Mouse (Mus musculus) liver, embryonic 13.5 days (tissue): ENCODE data around the gene Npw. TPM values are rescaled to one million over a fixed set of nuclear protein-coding genes. Genes with fewer than 3 reads are reported as not detected.

ENCODE experiments used
- ATAC-seq: fragments of 200-750 bp; cut with Nextera tagmentation; 2 replicates; pipeline ENCODE4 v1.8.0; 2017; ENCODE audit warnings: low read depth, mild to moderate bottlenecking, moderate number of reproducible peaks, moderate library complexity
- DNase-seq: peaks from one replicate; pipeline ENCODE4 v3.0.0; 2022
- H3K27ac ChIP-seq: fragments of 300-500 bp; sonication (generic); 2 replicates; pipeline ENCODE4 v1.5.1; 2015; ENCODE audit warnings: moderate library complexity, mild to moderate bottlenecking, inconsistent platforms
- H3K27me3 ChIP-seq: fragments of 300-500 bp; sonication (generic); 2 replicates; pipeline ENCODE4 v1.6.1; 2015; ENCODE audit warnings: mild to moderate bottlenecking, inconsistent platforms
- H3K36me3 ChIP-seq: fragments of 300-500 bp; sonication (generic); 2 replicates; pipeline ENCODE4 v1.6.1; 2015; ENCODE audit warnings: mild to moderate bottlenecking, inconsistent platforms
- H3K4me1 ChIP-seq: fragments of 300-500 bp; sonication (generic); replicated peaks from 2 replicates; pipeline ENCODE4 v1.6.1; 2015; ENCODE audit warnings: inconsistent platforms
- H3K4me2 ChIP-seq: fragments of 300-500 bp; sonication (generic); 2 replicates; pipeline ENCODE4 v1.6.1; 2015; ENCODE audit warnings: inconsistent platforms, mild to moderate bottlenecking, moderate library complexity
- H3K4me3 ChIP-seq: fragments of 300-500 bp; sonication (generic); replicated peaks from 2 replicates; pipeline ENCODE4 v1.5.1; 2015; ENCODE audit warnings: mild to moderate bottlenecking, inconsistent platforms
- H3K9ac ChIP-seq: fragments of 300-500 bp; sonication (generic); 2 replicates; pipeline ENCODE4 v1.6.1; 2015; ENCODE audit warnings: mild to moderate bottlenecking, inconsistent platforms
- H3K9me3 ChIP-seq: fragments of 300-500 bp; sonication (generic); replicated peaks from 2 replicates; pipeline ENCODE4 v1.6.1; 2016; ENCODE audit warnings: inconsistent platforms
- WGBS: fragments of 180-500 bp; shearing (Covaris S2); methylation state at CpG from one replicate; pipeline ENCODE4 v1.1.7; 2015; ENCODE audit not compliant: insufficient replicate concordance; 5-methylcytosine and 5-hydroxymethylcytosine counted together
- polyA plus RNA-seq: library from polyadenylated mRNA; unstranded; fragments of >200 nt; fragmentation: Nextera tagmentation; extraction: Ambion mirVana; gene quantifications from 2 replicates; pipeline ENCODE4 v1.2.1, GENCODE M21; 2015

The Npw gene
- polyA plus RNA-seq, 1 experiment from 2014 or later, result 0.28 TPM

- no peak overlapping the region for H3K4me3 ChIP-seq
- WGBS, result 52% methylated on average over 5 of the region's 5 CpGs
- no peak overlapping the region for H3K27ac ChIP-seq
- no peak overlapping the region for H3K4me2 ChIP-seq
- peaks cover 50% of the 10 kb centered on the region for H3K4me1 ChIP-seq
- peaks cover 19% of the 10 kb centered on the region for H3K36me3 ChIP-seq
- DNase-seq (no peak), ATAC-seq (no peak)
- peaks cover 49% of the 10 kb centered on the region for H3K27me3 ChIP-seq
- no peaks in the 10 kb centered on the region for H3K9me3 ChIP-seq
- H3K9ac ChIP-seq, result no peak overlapping the region
These were observed 34.1 kb upstream of the Npw start for GRCm38 (mm10) chr17:24692385-24692784.

- no peak for ATAC-seq
- peaks cover 19% of the 10 kb centered on the region for H3K36me3 ChIP-seq
These were observed 31.2 kb upstream of the Npw start, which contains the start of gene Syngr3 for GRCm38 (mm10) chr17:24689251-24690081. Gene Syngr3, minus strand, starts transcription at chr17:24689955.

GRCm38 (mm10) chr17:24687599-24687998 lies 29.3 kb upstream of the Npw start:
- WGBS, result 19% methylated on average over 23 of the region's 23 CpGs
- Histone ChIP-seq H3K4me1 (peaks cover 34% of the 10 kb centered on the region), H3K27me3 (peaks cover 62% of the 10 kb centered on the region)

More at GRCm38 (mm10) chr17:24689251-24690081, 31.2 kb upstream of the Npw start, which contains the start of gene Syngr3:
- H3K9ac ChIP-seq, result peak within 1 kb of the TSS; percentile 33; the same call in 1 of the 2 replicates
- no peak for DNase-seq
- peak within 1 kb of the TSS; percentile 62 for H3K4me2 ChIP-seq
- peaks cover 38% of the 10 kb centered on the region for H3K4me1 ChIP-seq
- H3K4me3 ChIP-seq, result peak within 1 kb of the TSS; percentile 48
- WGBS, result 2% methylated on average over 55 of the region's 55 CpGs
- peaks cover 62% of the 10 kb centered on the region for H3K27me3 ChIP-seq
- H3K27ac ChIP-seq, result no peak within 1 kb of the TSS
- no peaks in the 10 kb centered on the region for H3K9me3 ChIP-seq

GRCm38 (mm10) chr17:24687146-24687595 lies 28.9 kb upstream of the Npw start:
- H3K27me3 ChIP-seq, result peaks cover 62% of the 10 kb centered on the region
- peak overlapping the region; percentile 77 for H3K4me2 ChIP-seq
- DNase-seq (peak; percentile 74), ATAC-seq (peak; percentile 62)
- peak overlapping the region; percentile 49; the same call in 1 of the 2 replicates for H3K9ac ChIP-seq
- H3K9me3 ChIP-seq, result no peaks in the 10 kb centered on the region
- H3K4me3 ChIP-seq, result peak overlapping the region; percentile 57
- peaks cover 6% of the 10 kb centered on the region for H3K36me3 ChIP-seq
- H3K4me1 ChIP-seq, result peaks cover 34% of the 10 kb centered on the region
- WGBS, result 1% methylated on average over 25 of the region's 25 CpGs
- no peak overlapping the region for H3K27ac ChIP-seq

More at GRCm38 (mm10) chr17:24687599-24687998, 29.3 kb upstream of the Npw start:
- no peak for ATAC-seq
- H3K36me3 ChIP-seq, result peaks cover 6% of the 10 kb centered on the region; the same call in 1 of the 2 replicates
- H3K9ac ChIP-seq, result peak overlapping the region; percentile 49; the same call in 1 of the 2 replicates
- H3K4me2 ChIP-seq, result peak overlapping the region; percentile 77
- H3K4me3 ChIP-seq, result peak overlapping the region; percentile 57
- DNase-seq, result no peak
- no peak overlapping the region for H3K27ac ChIP-seq
- no peaks in the 10 kb centered on the region for H3K9me3 ChIP-seq

GRCm38 (mm10) chr17:24686514-24686913 lies 28.3 kb upstream of the Npw start:
- Histone ChIP-seq H3K27ac (no peak overlapping the region), H3K4me1 (peaks cover 34% of the 10 kb centered on the region), H3K9me3 (no peaks in the 10 kb centered on the region), H3K4me3 (0 out of 2 replicates have a peak overlapping the region, but pooled peaks have one; percentile 6), H3K4me2 (peak overlapping the region; percentile 77), H3K36me3 (peaks cover 11% of the 10 kb centered on the region), H3K9ac (no peak overlapping the region), H3K27me3 (peaks cover 55% of the 10 kb centered on the region)
- DNase-seq (peak; percentile 53), ATAC-seq (peak; percentile 51)
- WGBS, result 33% methylated on average over 16 of the region's 16 CpGs

- Histone ChIP-seq H3K4me2 (no peak overlapping the region), H3K27ac (no peak overlapping the region), H3K27me3 (no peaks in the 10 kb centered on the region), H3K36me3 (peaks cover 65% of the 10 kb centered on the region), H3K4me3 (no peak overlapping the region), H3K9me3 (no peaks in the 10 kb centered on the region), H3K4me1 (peaks cover 45% of the 10 kb centered on the region), H3K9ac (no peak overlapping the region)
- DNase-seq, result no peak
- WGBS, result 77% methylated on average over 24 of the region's 24 CpGs
- ATAC-seq, result peak; percentile 44; the same call in 1 of the 2 replicates
These were observed 19.3 kb upstream of the Npw start for GRCm38 (mm10) chr17:24677500-24678080.

- H3K4me3 ChIP-seq, result no peak overlapping the region
- H3K9me3 ChIP-seq, result no peaks in the 10 kb centered on the region
- no peak overlapping the region for H3K4me2 ChIP-seq
- no peak overlapping the region for H3K9ac ChIP-seq
- no peaks in the 10 kb centered on the region for H3K27me3 ChIP-seq
- no peak overlapping the region for H3K27ac ChIP-seq
- ATAC-seq (no peak), DNase-seq (no peak)
- H3K4me1 ChIP-seq, result peaks cover 52% of the 10 kb centered on the region
- peaks cover 58% of the 10 kb centered on the region for H3K36me3 ChIP-seq
- WGBS, result 88% methylated on average over 5 of the region's 5 CpGs
These were observed 18.6 kb upstream of the Npw start for GRCm38 (mm10) chr17:24676877-24677276.

- peaks cover 59% of the 10 kb centered on the region for H3K4me1 ChIP-seq
- no peak overlapping the region for H3K4me2 ChIP-seq
- 0 out of 2 replicates have a peak overlapping the region, but pooled peaks have one; percentile 14 for H3K9ac ChIP-seq
- no peaks in the 10 kb centered on the region for H3K9me3 ChIP-seq
- no peaks in the 10 kb centered on the region for H3K27me3 ChIP-seq
- DNase-seq, result peak; percentile 58
- 0 out of 2 replicates have a peak overlapping the region, but pooled peaks have one; percentile 1 for H3K27ac ChIP-seq
- no peak overlapping the region for H3K4me3 ChIP-seq
- ATAC-seq, result no peak
- peaks cover 51% of the 10 kb centered on the region for H3K36me3 ChIP-seq
- 63% methylated on average over 2 of the region's 2 CpGs for WGBS
These were observed 17.9 kb upstream of the Npw start for GRCm38 (mm10) chr17:24676187-24676586.

- ATAC-seq (no peak), DNase-seq (no peak)
- Histone ChIP-seq H3K27ac (no peak overlapping the region; the same call in 1 of the 2 replicates), H3K36me3 (peaks cover 32% of the 10 kb centered on the region), H3K4me1 (peaks cover 73% of the 10 kb centered on the region), H3K4me3 (no peak overlapping the region), H3K4me2 (no peak overlapping the region), H3K27me3 (no peaks in the 10 kb centered on the region), H3K9ac (peak overlapping the region; percentile 35; the same call in 1 of the 2 replicates), H3K9me3 (no peaks in the 10 kb centered on the region)
- 61% methylated on average over 7 of the region's 7 CpGs for WGBS
These were observed 16.0 kb upstream of the Npw start for GRCm38 (mm10) chr17:24674277-24674676.

GRCm38 (mm10) chr17:24672141-24672540 lies 13.9 kb upstream of the Npw start:
- Histone ChIP-seq H3K9me3 (no peaks in the 10 kb centered on the region), H3K4me3 (peak overlapping the region; percentile 91), H3K9ac (peak overlapping the region; percentile 10; the same call in 1 of the 2 replicates), H3K27me3 (no peaks in the 10 kb centered on the region), H3K36me3 (peaks cover 10% of the 10 kb centered on the region), H3K4me1 (peaks cover 79% of the 10 kb centered on the region), H3K27ac (peak overlapping the region; percentile 51), H3K4me2 (peak overlapping the region; percentile 85)
- peak; percentile 3; the same call in 1 of the 2 replicates for ATAC-seq
- DNase-seq, result no peak
- WGBS, result 15% methylated on average over 5 of the region's 5 CpGs

GRCm38 (mm10) chr17:24671346-24671745 lies 13.1 kb upstream of the Npw start:
- Histone ChIP-seq H3K9me3 (no peaks in the 10 kb centered on the region), H3K9ac (peak overlapping the region; percentile 95), H3K36me3 (peaks cover 3% of the 10 kb centered on the region; the same call in 1 of the 2 replicates), H3K4me2 (peak overlapping the region; percentile 85), H3K27ac (peak overlapping the region; percentile 58), H3K4me1 (peaks cover 73% of the 10 kb centered on the region), H3K4me3 (peak overlapping the region; percentile 91), H3K27me3 (no peaks in the 10 kb centered on the region)
- DNase-seq, result no peak
- 47% methylated on average over 5 of the region's 5 CpGs for WGBS
- ATAC-seq, result no peak
